Mouse (Mus musculus) spleen, adult 2 months (tissue): ENCODE measurements around the gene Fgfr2.

Source experiments
- CTCF ChIP-seq: fragments of 200-500 bp; IDR thresholded peaks from 2 replicates; pipeline ENCODE4 v1.5.1; 2011; ENCODE audit warnings: mild to moderate bottlenecking, inconsistent platforms; ENCODE audit not compliant: insufficient read depth, insufficient read length, insufficient replicate concordance; ENCODE audit errors: extremely low read depth
- POLR2A ChIP-seq: fragments of 200-500 bp; IDR thresholded peaks from 2 replicates; pipeline ENCODE4 v1.6.1; 2011; ENCODE audit warnings: low read depth, low read length, inconsistent platforms

- TF ChIP-seq CTCF = no peak
- no peak for TF ChIP-seq POLR2A
Observed at GRCm38 (mm10) chr7:130786708-130787107, 2336.4 kb downstream of the Fgfr2 start.
